Mouse (Mus musculus): ENCODE measurements around the gene Pced1a. TPM values are rescaled to one million over a fixed set of nuclear protein-coding genes. Genes with fewer than 3 reads are reported as not detected.
A peak's percentile ranks its signal among the peaks of the same experiment; 100 is the strongest.

Gene Pced1a
- total RNA-seq (2021), result 1 to 10 TPM; 5.6 to 6.2 TPM

DNA sequence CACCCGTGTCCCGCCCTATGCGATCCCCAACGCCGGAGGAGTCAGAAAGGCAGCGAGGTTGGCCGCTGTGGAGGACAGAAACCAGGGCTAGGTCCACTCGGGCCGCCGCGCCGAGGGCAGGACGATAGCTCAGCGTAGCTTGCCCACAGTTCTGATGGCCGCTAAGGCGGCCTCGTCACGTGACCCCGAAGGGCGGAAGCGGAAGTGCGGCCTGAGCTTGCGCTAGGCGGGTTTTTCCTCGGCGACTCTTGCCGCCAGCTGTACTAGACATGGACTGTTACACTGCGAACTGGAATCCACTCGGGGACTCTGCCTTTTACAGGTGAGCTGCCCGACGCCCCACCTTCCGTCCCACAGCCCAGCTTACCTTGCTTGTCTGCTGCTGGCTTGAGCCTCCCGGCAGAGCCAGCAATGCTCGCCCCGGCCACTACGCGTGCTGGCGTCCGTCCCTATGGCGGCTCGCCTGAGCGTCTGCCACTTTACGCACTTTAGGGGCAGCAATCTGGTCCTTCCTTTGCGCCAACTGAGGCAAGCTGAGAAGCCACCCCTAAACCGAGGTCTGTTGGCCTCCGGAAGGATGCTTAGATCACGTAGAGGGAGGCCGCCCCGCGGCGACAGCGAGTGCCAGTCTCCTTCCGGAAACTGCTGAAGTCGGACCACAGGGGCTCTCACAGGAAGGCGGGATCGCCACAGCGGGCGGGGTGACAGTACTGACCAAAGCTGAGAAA lies at the start of gene Pced1a, which contains the start of gene Vps16:
Gene Pced1a, minus strand, starts transcription at position 576 of the 728 bp plus-strand sequence.
Gene Vps16, plus strand, starts transcription at position 214 of the 728 bp plus-strand sequence.
- DNase-seq, result peak; percentile 94

GRCm38 (mm10) chr2:130472908-130473510 lies 48.5 kb upstream of the Pced1a start:
- DNase-seq, result no peak

GRCm38 (mm10) chr2:130469935-130470334 lies 45.4 kb upstream of the Pced1a start:
- no peak for DNase-seq

DNA sequence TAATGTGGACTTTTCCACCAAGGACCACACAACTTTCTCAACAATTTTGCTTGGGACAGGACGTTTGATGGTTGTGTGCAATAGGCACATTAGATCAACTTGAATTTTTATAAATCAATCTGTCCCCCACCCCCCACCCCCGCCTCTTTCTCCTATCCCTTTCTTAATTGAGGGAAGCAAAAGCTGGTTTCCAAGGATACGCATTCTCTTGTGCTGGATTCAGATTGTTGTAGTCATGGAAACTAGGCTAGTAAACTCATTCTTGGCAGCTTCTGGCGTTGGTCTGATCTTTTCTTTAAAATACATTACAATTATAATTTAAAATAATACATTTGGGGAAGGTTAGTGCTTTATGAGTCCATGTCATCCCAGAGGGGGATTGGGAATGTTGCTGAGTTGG lies 44.9 kb upstream of the Pced1a start:
- DNase-seq, result no peak

GRCm38 (mm10) chr2:130466438-130466837 lies 41.9 kb upstream of the Pced1a start:
- DNase-seq, result no peak

DNA sequence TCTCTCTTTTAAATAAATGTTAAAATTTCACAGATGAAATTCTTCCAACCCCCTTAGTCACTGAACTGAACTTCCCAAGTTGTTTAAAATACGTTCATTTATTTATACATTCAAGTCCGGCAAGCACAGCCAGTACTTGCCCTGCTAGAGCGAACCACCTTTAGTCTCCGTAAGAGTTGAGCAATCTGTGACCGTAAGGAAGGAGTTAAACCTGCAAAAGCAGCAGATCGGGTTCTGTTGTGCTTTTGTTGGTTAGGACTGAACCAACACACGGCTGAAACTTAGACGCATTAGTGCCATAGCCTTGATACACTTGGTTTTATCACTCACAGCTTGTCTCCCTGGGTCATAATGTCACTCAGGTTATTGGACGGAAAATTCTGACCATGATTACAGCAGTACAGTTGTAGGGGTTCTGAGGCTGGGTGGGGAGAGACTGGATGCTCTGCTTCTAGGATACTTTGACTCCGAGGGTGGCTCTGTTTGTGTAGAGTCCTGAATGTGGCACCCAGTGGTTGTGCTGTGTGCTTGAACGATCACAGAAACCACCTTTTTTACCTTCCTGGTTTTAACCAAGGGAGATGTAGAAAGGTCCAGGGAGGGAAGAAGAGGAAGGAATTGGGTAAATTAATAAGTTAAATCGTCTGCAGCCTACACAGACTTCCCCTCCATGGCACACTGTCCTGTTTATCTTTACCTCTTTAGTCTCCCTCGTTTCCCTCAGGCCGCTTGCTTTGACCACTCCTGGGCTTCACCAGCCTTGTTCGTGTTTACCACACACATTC lies 37.0 kb upstream of the Pced1a start:
- no peak for DNase-seq

DNA sequence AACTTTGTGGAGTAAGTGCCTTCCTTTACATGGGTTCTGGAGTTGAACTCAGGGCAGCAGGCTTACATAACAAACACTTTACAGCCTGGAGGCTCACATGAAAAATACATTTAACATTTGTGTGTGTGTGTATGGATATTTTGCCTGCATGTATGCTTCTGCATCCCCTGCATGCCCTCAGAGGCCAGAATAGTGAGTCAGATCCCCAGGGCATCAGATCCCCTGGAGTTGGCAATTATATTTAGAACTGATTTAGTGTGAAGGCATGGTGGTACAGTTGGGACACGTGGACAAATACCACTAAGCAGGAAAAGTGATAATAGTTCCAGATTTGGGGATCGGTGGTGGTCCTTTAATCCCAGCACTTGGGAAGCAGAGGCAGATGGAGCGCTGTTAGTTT lies 35.1 kb upstream of the Pced1a start:
- no peak for DNase-seq

DNA sequence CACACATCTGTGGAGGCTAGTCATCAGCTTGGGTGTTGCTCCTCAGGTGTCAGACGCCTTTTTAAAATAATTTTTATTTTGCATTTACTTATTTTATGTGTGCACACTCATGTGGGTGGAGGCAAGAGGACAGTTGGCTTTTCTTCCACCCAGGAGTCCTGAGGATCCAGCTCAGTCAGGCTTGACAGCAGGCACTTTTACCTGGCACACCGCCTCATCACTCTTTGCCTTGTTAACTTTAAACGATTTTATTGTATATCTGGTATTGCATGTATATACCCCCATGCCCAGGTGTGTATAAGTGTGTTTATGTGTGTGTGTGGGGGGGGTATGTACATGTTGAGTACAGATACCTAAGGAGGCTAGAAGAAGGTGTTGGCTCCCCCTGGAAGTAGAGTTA lies 33.4 kb upstream of the Pced1a start:
- DNase-seq, result no peak

GRCm38 (mm10) chr2:130454748-130455370 lies 30.4 kb upstream of the Pced1a start:
- DNase-seq, result no peak

- no peak for DNase-seq
These were observed 28.9 kb upstream of the Pced1a start for GRCm38 (mm10) chr2:130453421-130453820.

- DNase-seq, result no peak
These were observed 27.8 kb upstream of the Pced1a start for GRCm38 (mm10) chr2:130452266-130452665.

DNA sequence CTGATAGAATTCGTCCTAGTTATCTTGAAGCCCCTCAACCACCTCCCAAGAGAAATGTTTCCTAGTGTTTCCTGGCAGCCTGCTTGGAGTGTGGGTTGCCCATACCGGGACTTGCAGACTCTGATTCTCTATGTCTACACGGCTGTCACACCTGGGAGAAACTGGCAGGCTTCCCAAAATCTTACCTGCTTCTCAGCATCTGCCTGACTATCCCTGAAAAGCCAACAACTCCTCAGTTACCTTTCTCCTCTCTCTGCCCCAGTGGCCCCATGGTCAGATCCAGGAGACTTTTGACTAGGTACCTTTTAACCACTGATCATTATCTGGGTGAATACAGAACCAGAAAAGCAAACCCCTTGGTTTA lies 27.2 kb upstream of the Pced1a start:
- no peak for DNase-seq

DNA sequence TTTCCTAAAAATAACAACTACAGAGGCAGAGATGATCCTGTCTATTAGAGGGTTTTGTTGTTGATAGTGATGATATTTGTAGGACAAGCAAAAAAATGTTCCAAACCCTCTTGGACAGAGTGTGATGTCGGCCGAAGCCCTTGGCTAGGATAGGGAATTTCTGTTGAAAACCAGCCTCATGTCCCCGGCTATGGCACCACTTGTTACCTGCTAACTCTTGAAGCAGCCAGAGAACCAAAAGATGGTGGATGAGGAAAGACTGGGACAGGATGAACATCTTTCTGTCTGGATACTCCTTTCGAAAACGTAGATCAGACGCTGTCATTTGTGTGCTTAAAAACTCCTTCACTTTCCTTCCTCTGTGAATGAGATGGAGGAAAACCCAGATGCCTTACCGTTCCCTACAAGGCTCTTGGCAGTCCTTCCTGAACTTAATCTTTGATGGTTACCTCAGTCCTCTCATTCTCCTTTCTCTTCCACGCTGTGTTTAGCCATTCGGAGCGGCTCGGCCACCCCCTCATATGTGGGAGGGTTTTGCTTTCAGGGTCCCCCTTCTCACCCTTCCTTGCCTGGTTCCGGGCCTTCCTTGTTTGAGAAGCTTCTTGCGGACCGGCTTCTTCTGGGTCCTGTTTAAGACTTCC lies 26.7 kb upstream of the Pced1a start:
- no peak for DNase-seq

GRCm38 (mm10) chr2:130450434-130450796 lies 25.9 kb upstream of the Pced1a start:
- peak; percentile 77 for DNase-seq

DNA sequence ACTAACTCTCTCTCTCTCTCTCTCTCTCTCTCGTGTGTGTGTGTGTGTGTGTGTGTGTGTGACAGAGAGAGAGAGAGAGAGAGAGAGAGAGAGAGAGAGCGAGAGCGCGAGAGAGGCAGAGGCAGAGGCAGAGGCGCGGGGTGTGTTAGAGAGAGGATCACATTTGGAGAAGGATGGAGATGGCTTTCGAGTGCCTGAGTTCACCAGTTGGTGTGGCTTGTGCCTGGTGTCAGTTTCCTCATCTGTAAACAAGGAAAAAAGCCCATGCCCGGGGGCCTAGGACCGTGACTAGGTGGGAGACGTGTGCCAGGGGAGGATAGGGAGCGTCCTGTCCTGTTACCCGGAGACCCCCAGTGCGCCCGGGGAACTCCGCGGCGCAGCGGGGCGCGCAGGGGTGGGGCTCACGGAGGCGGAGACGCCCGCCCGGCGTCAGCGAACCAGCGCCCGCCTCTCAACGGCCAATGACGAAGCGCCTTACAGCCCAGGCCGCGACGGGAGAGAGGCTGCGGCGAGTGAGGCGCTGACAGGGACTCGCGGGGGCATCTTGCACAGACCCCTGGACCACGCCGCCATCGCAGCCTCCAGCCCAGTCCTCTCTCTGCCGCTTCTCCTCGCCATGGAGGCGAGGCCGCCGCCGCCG lies 25.4 kb upstream of the Pced1a start, which contains the start of gene Ptpra:
Gene Ptpra, plus strand, starts transcription at position 485 of the 640 bp plus-strand sequence.
- DNase-seq, result peak; percentile 93

DNA sequence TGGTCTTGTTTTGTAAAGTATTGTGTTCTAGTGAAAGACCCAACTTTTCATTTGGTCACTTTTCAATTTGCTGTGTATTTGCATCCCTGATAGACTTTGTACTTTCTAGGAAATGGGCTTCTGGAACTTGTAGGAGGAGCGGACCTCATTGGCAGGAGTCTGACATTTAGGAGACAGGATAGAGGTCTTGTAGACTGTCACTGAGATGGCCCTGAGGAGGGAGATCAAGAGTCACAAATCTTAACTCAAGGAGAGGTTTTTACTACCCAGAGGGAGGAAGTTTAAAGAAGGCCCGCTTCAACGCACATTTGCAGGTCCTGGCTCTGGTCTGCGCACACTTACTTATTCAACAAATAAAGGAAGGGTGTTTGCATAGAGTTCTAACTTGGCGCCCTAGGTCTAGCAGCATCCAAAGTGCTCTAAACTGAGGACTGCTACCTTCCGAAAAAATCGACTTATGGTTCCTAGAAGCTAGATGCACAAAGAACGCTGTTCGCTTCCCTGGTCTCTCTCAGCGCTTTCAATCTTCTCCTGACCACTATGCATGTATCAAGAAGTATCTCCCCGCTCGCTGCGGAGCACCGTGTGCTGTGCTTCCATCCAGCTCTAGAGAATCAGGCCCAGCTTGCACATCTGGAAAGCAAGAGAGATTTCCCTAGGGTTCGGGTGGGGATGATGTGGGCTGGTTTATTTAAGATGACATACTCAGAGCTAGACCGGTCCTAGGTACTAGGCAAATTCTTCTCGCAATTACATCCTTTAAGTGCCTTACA lies 24.7 kb upstream of the Pced1a start:
- DNase-seq, result no peak

GRCm38 (mm10) chr2:130448449-130448848 lies 23.9 kb upstream of the Pced1a start:
- no peak for DNase-seq

- DNase-seq, result no peak
These were observed 17.7 kb upstream of the Pced1a start for GRCm38 (mm10) chr2:130442162-130442561.

- DNase-seq, result no peak
These were observed 15.5 kb upstream of the Pced1a start for GRCm38 (mm10) chr2:130439840-130440480.

GRCm38 (mm10) chr2:130438861-130439260 lies 14.4 kb upstream of the Pced1a start:
- no peak for DNase-seq

- no peak for DNase-seq
These were observed 12.3 kb upstream of the Pced1a start for GRCm38 (mm10) chr2:130436769-130437168.
